Comparison of ENCODE assay signal across 10 mouse cellular contexts in the genomic region with DNA sequence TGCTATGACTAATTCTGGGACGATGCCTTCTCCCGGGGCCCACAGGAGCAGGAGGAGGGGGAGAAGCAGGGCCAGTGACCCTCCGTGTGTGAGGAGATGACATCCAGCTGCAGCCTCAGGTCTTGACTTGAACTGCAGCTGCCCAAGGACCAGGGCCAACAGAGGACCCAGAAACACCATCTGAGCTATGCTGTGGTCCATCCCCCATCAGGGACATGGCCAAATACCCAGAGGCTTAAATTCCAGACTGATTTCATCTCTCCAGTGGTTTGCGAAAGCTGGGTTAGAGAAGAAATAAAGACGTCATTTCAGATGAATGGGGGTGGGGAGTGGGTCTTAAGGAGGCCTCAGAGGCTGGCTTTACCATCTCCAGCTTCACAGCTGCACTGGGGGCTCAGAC. TPM values are rescaled to one million over a fixed set of nuclear protein-coding genes. Genes with fewer than 3 reads are reported as not detected.
A peak's percentile ranks its signal among the peaks of the same experiment; 100 is the strongest.
DNase-seq lines count a peak whose midpoint lies in the region; ATAC-seq and TF ChIP-seq lines count a peak whose summit lies in the region.
"Had no signal": no experiment of that assay in that cellular context is flagged by ENCODE, and none has a peak within 500 bp of the region (broad histone marks: within the 10 kb centered on the region; RNA-seq: fewer than 3 reads in every experiment).

No protein-coding gene starts in this region.

- H3K4me1 ChIP-seq in embryonic facial prominence, embryonic 11.5 days (ENCODE audit: control insufficient read depth, insufficient read depth, low read length), result no peaks in the 10 kb centered on the region
- H3K4me1 ChIP-seq in intestine, embryonic 15.5 days (replicated peaks), result peaks cover 14% of the 10 kb centered on the region
- H3K4me1 ChIP-seq in lung, postnatal 0 days (ENCODE audit: insufficient read depth, low read depth, low read length), result peaks cover 10% of the 10 kb centered on the region; the same call in 1 of the 2 replicates

- no peaks in the 10 kb centered on the region for H3K27me3 ChIP-seq in embryonic facial prominence, embryonic 11.5 days (ENCODE audit: control insufficient read depth, insufficient read depth, low read length)
- H3K27me3 ChIP-seq in intestine, embryonic 15.5 days (replicated peaks), result no peaks in the 10 kb centered on the region
- no peaks in the 10 kb centered on the region for H3K27me3 ChIP-seq in lung, postnatal 0 days (replicated peaks; ENCODE audit: insufficient read depth, low read length)

- no peaks in the 10 kb centered on the region for H3K36me3 ChIP-seq in embryonic facial prominence, embryonic 11.5 days (replicated peaks; ENCODE audit: control insufficient read depth, insufficient read depth, low read depth, low read length)
- no peaks in the 10 kb centered on the region for H3K36me3 ChIP-seq in intestine, embryonic 15.5 days
- H3K36me3 ChIP-seq in lung, postnatal 0 days (ENCODE audit: insufficient read depth, low read length), result no peaks in the 10 kb centered on the region

- H3K4me2 ChIP-seq in embryonic facial prominence, embryonic 11.5 days (ENCODE audit: low read depth, low read length), result no peak overlapping the region
- no peak overlapping the region for H3K4me2 ChIP-seq in intestine, embryonic 15.5 days (replicated peaks)
- H3K4me2 ChIP-seq in lung, postnatal 0 days (replicated peaks; ENCODE audit: low read depth, low read length), result no peak overlapping the region

- no peak for ATAC-seq in embryonic facial prominence, embryonic 11.5 days (replicated peaks; ENCODE audit: insufficient number of reproducible peaks, low FRiP score, low TSS enrichment, low read depth)
- ATAC-seq in intestine, embryonic 15.5 days, result peak; percentile 59
- ATAC-seq in lung, postnatal 0 days, result peak; percentile 90

- H3K4me3 ChIP-seq in embryonic facial prominence, embryonic 11.5 days (ENCODE audit: low read depth, low read length), result no peak overlapping the region
- no peak overlapping the region for H3K4me3 ChIP-seq in intestine, embryonic 15.5 days (replicated peaks)
- no peak overlapping the region for H3K4me3 ChIP-seq in lung, postnatal 0 days (ENCODE audit: low read depth, low read length)
- H3K4me3 ChIP-seq: layer of hippocampus, adult 2 months had no signal

- WGBS in embryonic facial prominence, embryonic 11.5 days, result 27% methylated on average over 5 of the region's 5 CpGs
- 28% methylated on average over 5 of the region's 5 CpGs for WGBS in intestine, embryonic 15.5 days
- WGBS in lung, postnatal 0 days, result 25% methylated on average over 5 of the region's 5 CpGs

- no peaks in the 10 kb centered on the region for H3K9me3 ChIP-seq in embryonic facial prominence, embryonic 11.5 days (replicated peaks; ENCODE audit: control insufficient read depth, low read length)
- no peaks in the 10 kb centered on the region for H3K9me3 ChIP-seq in intestine, embryonic 15.5 days
- no peaks in the 10 kb centered on the region for H3K9me3 ChIP-seq in lung, postnatal 0 days (ENCODE audit: low read length)

- no peak for TF ChIP-seq CTCF in lung, postnatal 0 days (IDR thresholded peaks at IDR 0.05)

- no peak overlapping the region for H3K27ac ChIP-seq in embryonic facial prominence, embryonic 11.5 days (replicated peaks; ENCODE audit: low read depth, low read length)
- 0 out of 2 replicates have a peak overlapping the region, but pooled peaks have one; percentile 36 for H3K27ac ChIP-seq in intestine, embryonic 15.5 days
- H3K27ac ChIP-seq in lung, postnatal 0 days (ENCODE audit: low read length), result no peak overlapping the region

- no peak overlapping the region for H3K9ac ChIP-seq in embryonic facial prominence, embryonic 11.5 days (replicated peaks; ENCODE audit: low read length)
- H3K9ac ChIP-seq in intestine, embryonic 15.5 days, result no peak overlapping the region
- H3K9ac ChIP-seq in lung, postnatal 0 days (replicated peaks; ENCODE audit: low read depth), result no peak overlapping the region

- intact Hi-C loops in left cerebral cortex, postnatal 36 days (cut with DNase I), result no loop called here

- TF ChIP-seq EP300 in lung, postnatal 0 days (IDR thresholded peaks at IDR 0.05), result peak; percentile 84

- DNase-seq in adrenal gland, postnatal 10 days, result peak; percentile 48
- no peak for DNase-seq in adrenal gland, adult 2 months
- DNase-seq in embryonic facial prominence, embryonic 11.5 days (ENCODE audit: low spot score), result peak; percentile 33
- peak; percentile 92 for DNase-seq in lung, postnatal 0 days (ENCODE audit: low spot score)
- DNase-seq in cerebellum, adult 11 months, result no peak
- no peak for DNase-seq in frontal cortex, adult 2 months (ENCODE audit: extremely low spot score in 1 of 2, low spot score in 1 of 2)
- no peak for DNase-seq in left cerebral cortex, postnatal 36 days (ENCODE audit: low spot score in 2 of 2)
- DNase-seq: cerebellum, postnatal 14 days had no signal

RNA-seq across cellular contexts. Expression of gene Galnt2, which starts 35.0 kb away (rescaled TPM):
- 10 to 100 TPM; 60.1 to 67.6 TPM for total RNA-seq in adrenal gland, postnatal 10 days (2021)
- total RNA-seq in adrenal gland, adult 2 months (2021), result 10 to 100 TPM; 46.9 to 64.0 TPM
- 11.1 and 11.4 TPM in 2 replicates for polyA plus RNA-seq in adrenal gland, adult 2 months (2012; rRNA removed)
- 52.5 and 54.7 TPM in 2 replicates for polyA plus RNA-seq in embryonic facial prominence, embryonic 11.5 days (2014; fragmentation: Nextera tagmentation; extraction: Ambion mirVana)
- polyA plus RNA-seq in intestine, embryonic 15.5 days (2015; fragmentation: Nextera tagmentation; extraction: Ambion mirVana), result 58.8 and 66.9 TPM in 2 replicates
- 54.3 and 66.2 TPM in 2 replicates for polyA plus RNA-seq in lung, postnatal 0 days (2015; fragmentation: Nextera tagmentation; extraction: Ambion mirVana)
- 27.9 and 33.2 TPM in 2 replicates for polyA plus RNA-seq in frontal cortex, adult 2 months (2012; rRNA removed)
- 10 to 100 TPM; 45.4 to 49.7 TPM for total RNA-seq in left cerebral cortex, postnatal 36 days (2021)

Comparison
In these comparisons a context has a peak if more than half of its experiments do, and no peak if none do; other contexts are left out.
1. DNase-seq: peak in adrenal gland, postnatal 10 days (single experiment), embryonic facial prominence, embryonic 11.5 days (single experiment) and lung, postnatal 0 days (single experiment); none in adrenal gland, adult 2 months (single experiment), cerebellum, adult 11 months (single experiment), frontal cortex, adult 2 months (0 of 2) and left cerebral cortex, postnatal 36 days (0 of 2).